Mouse (Mus musculus) CD4-positive helper T cell, adult 2 months (primary cell): ENCODE measurements around the gene Lnx1.

Source experiments
- DNase-seq: peaks from one replicate; pipeline ENCODE4 v3.0.0-alpha.2; 2012; ENCODE audit warnings: low read depth, missing footprints, low spot score

Gene Lnx1

DNA sequence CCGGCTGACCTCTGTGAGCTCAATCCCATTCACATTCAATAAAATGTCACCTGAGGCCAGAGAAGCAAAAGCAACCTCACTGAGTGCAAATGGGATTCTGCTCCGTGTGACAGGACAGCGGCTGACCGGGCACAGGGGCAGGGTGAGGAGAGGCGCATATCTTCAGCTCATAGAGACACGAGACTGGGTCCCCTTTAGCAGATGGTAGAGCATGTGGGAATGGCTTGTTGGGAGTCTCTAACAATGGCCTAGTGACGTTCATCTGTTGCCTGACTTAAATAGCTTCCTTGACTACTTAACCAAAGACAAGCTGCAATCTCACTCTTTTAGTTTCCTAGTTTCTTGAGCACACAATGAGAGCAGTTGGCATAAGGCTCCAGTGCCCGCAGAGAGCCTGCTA, 96.5 kb downstream of the Lnx1 start:
- no peak for DNase-seq

GRCm38 (mm10) chr5:74603306-74603705, 99.4 kb downstream of the Lnx1 start:
- no peak for DNase-seq

GRCm38 (mm10) chr5:74602371-74602770, 100.3 kb downstream of the Lnx1 start:
- DNase-seq = no peak

- no peak for DNase-seq
These were observed 100.7 kb downstream of the Lnx1 start for GRCm38 (mm10) chr5:74601965-74602364.

GRCm38 (mm10) chr5:74601171-74601570, 101.5 kb downstream of the Lnx1 start:
- DNase-seq = no peak

- DNase-seq = no peak
These were observed 102.7 kb downstream of the Lnx1 start for GRCm38 (mm10) chr5:74600010-74600409.

DNA sequence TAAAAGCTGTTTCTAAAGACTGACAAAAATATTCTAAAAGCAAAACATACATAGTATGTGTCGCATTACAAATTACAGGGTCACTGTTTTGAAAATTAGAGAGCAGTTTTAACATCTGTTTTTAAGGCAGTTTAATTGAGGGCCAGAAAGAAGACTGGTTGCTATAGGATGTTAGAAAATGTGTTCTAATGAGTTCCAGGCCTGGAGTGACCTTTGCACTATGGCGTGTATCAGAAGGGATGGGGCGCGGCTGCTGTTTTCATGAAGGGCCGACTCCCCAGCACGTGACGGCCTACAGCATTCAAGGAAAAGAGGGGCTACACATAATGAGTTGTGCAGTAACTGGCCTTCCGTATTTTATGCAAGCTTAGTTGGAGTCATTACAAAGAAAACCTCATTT, 109.6 kb downstream of the Lnx1 start:
- no peak for DNase-seq

- DNase-seq = no peak
These were observed 111.3 kb downstream of the Lnx1 start for GRCm38 (mm10) chr5:74591413-74591812.

DNA sequence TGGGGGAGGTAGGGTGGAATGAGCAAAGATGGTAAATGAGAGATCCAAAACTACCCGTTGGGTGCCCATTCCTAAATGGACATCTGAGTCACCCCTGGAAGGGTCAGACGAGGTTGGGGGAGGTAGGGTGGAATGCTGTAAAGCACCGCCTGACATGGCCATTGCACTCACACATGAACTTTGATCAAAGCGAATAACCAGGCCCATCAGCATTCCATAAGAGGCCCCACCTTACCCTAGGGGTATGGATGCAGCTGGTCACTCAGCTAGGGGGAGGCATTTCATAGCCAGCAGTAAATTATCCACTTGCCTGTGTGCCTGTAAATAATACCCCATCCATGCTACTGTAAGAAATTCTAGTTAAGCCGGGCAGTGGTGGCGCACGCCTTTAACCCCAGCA, 113.6 kb downstream of the Lnx1 start:
- no peak for DNase-seq

- no peak for DNase-seq
These were observed 130.9 kb downstream of the Lnx1 start for GRCm38 (mm10) chr5:74571767-74572166.

DNA sequence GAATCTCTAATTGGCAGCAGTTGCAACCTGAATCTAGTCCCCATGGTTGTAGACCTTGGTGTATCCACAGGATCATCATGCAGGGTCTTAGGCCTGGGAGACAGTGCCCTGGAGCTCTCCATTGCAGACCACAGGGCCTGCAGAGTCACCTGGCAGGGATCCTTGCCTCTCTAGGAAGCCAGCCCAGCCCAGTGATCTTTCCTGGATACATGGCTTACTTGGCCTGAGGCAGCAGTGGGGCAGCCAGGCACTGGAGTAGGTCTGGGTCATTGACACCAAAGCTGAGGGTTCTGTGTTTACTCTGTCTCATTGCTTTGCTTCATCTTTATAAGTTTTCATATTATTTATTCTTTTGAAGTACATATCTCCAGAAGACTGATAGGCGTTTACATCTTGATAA, 141.6 kb downstream of the Lnx1 start:
- no peak for DNase-seq

DNA sequence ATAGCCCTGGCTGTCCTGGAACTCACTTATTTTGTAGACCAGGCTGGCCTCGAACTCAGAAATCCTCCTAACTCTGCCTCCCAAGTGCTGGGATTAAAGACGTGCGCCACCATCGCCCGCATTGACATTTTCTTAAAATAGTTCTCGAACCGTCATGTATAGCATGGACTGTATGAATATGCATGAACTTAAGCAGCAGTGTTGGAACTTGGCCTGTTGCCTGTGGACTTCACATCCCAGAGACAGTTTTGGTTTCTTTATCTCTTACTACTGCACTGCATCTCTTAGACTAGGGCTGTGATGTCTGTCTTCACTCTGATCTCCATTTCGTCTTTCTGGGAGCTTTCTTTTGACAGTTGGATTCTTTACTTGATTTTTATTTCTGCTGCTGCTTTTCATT, 153.1 kb downstream of the Lnx1 start:
- no peak for DNase-seq

DNA sequence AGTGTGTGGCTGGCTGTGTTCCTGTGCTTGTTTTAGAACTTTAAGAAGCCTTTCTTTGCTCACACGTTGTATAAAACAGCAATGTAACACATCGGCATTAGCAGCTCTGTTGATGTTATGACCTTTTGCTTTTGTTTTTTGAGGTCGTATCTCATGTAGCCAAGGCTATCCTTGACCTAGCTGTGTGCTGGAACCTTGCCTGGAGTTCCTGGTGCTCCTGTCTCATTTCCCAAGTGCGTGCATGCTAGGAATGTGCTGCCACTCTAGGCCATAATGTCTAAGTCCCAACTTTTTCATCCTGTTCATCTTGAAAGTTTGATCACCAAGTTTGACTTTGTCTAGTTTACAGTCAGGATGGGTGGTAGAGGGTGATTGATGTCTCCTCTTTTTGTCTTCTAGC, 157.1 kb downstream of the Lnx1 start:
- no peak for DNase-seq
